Mouse (Mus musculus): ENCODE data around the gene Tmem59l.
"Not testable (repeated sequence)": the region's sequence is repeated elsewhere in the genome, so short reads cannot be mapped to it uniquely, and the experiment has no call there.

Tmem59l gene

DNA sequence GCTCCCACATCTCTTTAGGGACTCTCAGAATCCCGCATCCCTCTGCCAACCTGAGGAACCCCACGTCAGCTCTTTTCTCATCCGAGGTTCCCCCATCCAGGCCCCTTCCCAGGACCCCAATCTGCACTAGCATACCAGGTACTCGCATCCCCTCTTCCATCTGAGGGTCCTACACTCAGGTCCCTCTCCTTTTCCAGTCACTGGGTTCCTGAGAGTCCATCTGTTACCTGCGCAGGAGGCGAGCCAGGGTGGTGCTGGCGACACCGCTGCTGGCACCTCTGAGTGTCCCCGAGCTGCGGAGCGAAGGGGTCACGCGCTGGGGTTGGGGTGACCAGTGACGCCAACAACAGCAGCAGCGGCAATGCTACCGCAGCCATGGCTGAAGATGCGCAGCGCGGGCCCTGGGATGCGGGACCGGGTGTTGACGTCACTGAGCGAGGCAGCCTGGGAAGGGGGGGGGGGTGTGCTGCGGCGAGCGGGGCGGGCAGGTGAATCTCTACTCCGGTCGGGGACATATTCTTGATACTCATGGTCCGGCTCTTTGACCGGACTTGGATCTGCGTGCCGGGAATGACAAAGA lies at the start of gene Tmem59l:
TSS of gene Tmem59l (minus strand) at position 418 of the 580 bp plus-strand sequence.
- DNase-seq (ENCODE audit: low read depth, low spot score) = no peak

DNA sequence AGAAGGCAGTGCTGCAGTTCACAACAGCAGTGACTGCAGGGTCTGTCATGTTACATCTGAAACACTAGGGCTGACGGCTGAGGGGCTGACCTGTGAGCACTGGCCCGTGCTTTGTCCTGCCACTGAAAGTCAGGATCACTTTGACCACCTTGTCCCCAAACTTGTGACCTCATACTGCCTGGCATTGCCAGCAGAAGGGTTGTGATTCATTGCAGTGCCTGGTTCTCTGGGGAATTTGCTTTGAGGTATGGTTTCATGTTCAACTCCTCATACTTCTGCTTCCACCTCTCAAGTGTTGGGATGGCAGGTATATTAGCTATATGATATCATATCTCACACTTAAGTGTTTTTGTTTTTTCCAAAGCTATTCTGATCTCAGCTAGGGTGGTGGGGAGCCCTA lies 48.5 kb upstream of the Tmem59l start:
- DNase-seq (ENCODE audit: low read depth, low spot score) = no peak

GRCm38 (mm10) chr8:70535221-70535620 lies 48.1 kb upstream of the Tmem59l start:
- no peak for DNase-seq (ENCODE audit: low read depth, low spot score)

GRCm38 (mm10) chr8:70534281-70534680 lies 47.1 kb upstream of the Tmem59l start:
- DNase-seq (ENCODE audit: low read depth, low spot score) = no peak

GRCm38 (mm10) chr8:70530314-70530713 lies 43.2 kb upstream of the Tmem59l start:
- no peak for DNase-seq (ENCODE audit: low read depth, low spot score)

DNA sequence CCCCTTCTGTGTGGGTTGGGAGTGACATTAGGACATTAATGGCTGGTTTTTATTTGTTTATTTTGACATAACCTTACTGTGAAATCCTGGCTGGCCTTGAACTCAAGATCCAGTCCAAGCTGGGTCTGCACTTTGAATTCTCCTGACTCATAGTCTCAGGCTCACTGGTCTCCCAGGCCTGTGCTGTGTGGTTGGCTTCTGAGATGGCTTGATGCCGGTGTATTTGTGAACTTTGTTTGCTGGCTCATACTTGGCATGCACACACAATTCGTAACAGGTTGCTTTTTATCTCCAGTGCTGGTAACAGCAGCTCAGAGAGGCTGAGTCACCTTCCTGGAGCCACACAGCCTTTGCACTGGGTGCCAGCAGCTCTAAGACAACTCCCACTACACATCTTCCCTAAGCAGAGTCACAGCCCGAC lies 42.6 kb upstream of the Tmem59l start:
- no peak for DNase-seq (ENCODE audit: low read depth, low spot score)

GRCm38 (mm10) chr8:70529299-70529698 lies 42.1 kb upstream of the Tmem59l start:
- DNase-seq (ENCODE audit: low read depth, low spot score) = no peak

DNA sequence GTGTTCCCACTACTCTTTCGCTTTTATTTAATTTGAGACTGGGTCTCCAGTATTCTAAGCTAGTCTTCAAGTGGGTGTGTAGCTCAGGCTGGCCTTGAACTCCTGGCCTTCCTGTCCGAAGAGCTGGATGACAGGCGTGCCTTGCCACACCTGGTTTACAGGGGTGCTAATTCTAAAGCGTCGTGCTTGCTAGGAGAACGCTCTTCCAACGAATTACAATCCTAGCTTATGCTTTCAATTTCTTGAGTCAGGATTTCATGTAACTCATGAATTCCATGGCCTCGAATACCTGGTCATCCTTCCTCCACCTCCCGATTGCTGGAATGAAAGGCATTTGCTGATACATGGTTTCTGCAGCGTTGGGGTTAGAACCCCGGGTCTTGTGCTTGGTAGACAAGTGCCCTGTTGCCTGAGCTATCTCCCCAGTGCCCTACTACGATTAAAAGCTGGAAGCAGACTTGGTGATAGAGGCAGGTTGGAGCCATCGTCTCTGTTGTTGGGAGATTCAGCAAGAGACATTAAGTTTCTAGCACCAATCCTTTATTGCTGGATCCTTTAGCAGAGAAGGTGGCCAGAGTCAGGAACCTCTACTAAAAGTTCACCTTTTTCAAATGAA lies 41.1 kb upstream of the Tmem59l start:
- no peak for DNase-seq (ENCODE audit: low read depth, low spot score)

- peak; percentile 91 for DNase-seq (ENCODE audit: low read depth, low spot score)
These were observed 40.5 kb upstream of the Tmem59l start, which contains the start of the genes Fkbp8 and Kxd1 for GRCm38 (mm10) chr8:70527512-70528181. TSS of gene Fkbp8 (plus strand) at chr8:70527724. TSS of gene Kxd1 (minus strand) at chr8:70527956.

GRCm38 (mm10) chr8:70527111-70527511 lies 40.0 kb upstream of the Tmem59l start:
- DNase-seq (ENCODE audit: low read depth, low spot score) = no peak

DNA sequence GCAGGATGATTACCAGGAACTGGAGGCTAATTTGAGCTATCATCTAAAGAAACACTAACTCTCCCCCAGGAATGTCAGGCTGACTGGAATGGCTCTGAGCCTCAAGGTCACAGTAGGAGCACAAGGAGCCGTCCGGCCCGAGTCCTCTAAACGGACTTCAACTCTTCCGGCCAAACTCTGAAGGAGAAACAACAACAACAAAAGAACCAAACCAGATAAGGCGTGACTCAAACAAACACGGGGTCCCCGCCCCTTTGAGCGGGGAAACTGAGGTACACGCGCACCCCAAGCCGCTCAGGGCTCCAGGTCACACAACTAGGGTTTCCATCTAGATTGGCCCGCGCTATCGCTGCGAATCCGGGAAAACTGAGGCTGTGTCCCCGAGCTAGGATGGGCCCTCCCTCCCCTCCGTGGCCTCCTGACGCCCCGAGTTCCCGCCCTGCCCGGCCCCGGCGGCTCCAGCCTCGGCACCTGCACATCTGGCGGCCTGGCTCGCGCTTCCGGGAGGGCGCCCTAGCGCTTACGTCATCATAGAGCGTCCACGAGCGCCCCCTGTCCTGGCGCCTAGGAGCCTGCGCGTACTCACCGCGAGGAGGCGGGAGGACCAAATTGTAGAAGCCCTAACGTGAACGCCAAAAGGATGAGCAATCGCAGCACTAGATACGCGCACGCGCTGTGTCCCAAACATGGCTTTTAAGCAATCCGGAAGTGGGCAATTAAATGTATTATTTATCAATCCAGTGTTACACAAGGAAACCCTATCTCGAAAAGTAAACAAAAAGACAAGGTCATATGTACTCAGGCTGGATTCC lies 35.6 kb upstream of the Tmem59l start:
- peak; percentile 96 for DNase-seq (ENCODE audit: low read depth, low spot score)

- no peak for DNase-seq (ENCODE audit: low read depth, low spot score)
These were observed 32.4 kb upstream of the Tmem59l start for GRCm38 (mm10) chr8:70519606-70520005.

GRCm38 (mm10) chr8:70519043-70519442 lies 31.9 kb upstream of the Tmem59l start:
- DNase-seq (ENCODE audit: low read depth, low spot score) = no peak

GRCm38 (mm10) chr8:70517940-70518643 lies 30.9 kb upstream of the Tmem59l start:
- no peak for DNase-seq (ENCODE audit: low read depth, low spot score)

- no peak for DNase-seq (ENCODE audit: low read depth, low spot score)
These were observed 26.3 kb upstream of the Tmem59l start for GRCm38 (mm10) chr8:70513441-70513840.

DNA sequence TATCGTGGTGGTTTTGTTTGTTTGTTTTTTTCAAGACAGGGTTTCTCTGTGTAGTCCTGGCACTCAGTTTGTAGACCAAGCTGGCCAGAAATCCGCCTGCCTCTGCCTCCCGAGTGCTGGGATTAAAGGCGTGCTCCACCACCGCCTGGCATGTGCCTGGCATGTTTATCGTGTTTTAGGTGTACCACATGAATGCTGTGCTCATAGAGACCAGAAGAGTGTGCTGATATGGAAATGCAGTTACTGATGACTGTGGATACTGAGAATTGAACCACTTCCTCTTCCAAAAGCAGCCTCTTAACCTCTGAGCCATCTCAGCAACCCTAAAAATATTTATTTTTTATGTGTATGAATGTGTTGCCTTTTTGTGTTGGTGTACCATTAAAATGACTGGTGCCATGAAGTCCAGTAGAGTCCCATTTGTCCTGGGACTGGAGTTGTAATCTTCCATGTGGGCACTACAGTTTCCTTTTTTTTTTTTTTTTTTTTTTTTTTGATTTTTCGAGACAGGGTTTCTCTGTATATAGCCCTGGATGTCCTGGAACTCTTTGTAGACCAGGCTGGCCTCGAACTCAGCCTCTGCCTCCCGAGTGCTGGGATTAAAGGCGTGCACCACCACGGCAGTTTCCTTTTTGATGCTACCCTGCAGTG lies 25.2 kb upstream of the Tmem59l start:
- no peak for DNase-seq (ENCODE audit: low read depth, low spot score)

- DNase-seq (ENCODE audit: low read depth, low spot score) = no peak
These were observed 24.6 kb upstream of the Tmem59l start for GRCm38 (mm10) chr8:70511770-70512169.

- DNase-seq (ENCODE audit: low read depth, low spot score) = not testable (repeated sequence)
These were observed 24.0 kb upstream of the Tmem59l start for GRCm38 (mm10) chr8:70511174-70511573.

- peak; percentile 94 for DNase-seq (ENCODE audit: low read depth, low spot score)
These were observed 23.2 kb upstream of the Tmem59l start, which contains the start of gene Uba52 for GRCm38 (mm10) chr8:70510228-70510915. TSS of gene Uba52 (minus strand) at chr8:70510801.

DNA sequence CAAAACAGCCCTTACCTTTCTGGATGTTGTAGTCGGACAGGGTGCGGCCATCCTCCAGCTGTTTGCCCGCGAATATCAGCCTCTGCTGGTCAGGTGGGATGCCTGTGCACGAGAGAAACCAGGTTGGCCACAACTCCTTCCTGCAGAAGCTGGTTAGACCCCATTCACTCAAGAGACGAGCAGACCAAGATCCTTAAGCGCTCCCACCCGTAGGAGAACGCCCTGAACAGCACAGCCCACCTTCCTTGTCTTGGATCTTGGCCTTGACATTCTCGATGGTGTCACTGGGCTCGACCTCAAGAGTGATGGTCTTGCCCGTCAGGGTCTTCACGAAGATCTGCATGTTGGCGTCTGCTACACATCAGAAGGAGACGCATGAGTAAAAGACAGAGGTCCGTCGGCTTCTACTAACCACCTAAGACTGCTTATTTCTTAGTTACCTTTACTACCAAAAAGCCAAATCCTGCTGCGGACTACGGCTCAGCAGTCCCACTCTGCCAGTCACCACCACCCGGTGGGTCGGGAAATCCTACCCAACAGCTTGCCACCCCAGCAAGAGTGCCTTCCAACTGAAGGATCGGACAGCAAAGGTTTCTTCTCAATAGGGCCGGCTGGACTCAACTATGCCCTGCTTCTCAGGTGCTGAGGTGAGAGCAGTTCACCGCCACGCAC lies 22.3 kb upstream of the Tmem59l start:
- DNase-seq (ENCODE audit: low read depth, low spot score) = no peak
